ENCODE assay signal across 8 mouse cellular contexts in the genomic region with DNA sequence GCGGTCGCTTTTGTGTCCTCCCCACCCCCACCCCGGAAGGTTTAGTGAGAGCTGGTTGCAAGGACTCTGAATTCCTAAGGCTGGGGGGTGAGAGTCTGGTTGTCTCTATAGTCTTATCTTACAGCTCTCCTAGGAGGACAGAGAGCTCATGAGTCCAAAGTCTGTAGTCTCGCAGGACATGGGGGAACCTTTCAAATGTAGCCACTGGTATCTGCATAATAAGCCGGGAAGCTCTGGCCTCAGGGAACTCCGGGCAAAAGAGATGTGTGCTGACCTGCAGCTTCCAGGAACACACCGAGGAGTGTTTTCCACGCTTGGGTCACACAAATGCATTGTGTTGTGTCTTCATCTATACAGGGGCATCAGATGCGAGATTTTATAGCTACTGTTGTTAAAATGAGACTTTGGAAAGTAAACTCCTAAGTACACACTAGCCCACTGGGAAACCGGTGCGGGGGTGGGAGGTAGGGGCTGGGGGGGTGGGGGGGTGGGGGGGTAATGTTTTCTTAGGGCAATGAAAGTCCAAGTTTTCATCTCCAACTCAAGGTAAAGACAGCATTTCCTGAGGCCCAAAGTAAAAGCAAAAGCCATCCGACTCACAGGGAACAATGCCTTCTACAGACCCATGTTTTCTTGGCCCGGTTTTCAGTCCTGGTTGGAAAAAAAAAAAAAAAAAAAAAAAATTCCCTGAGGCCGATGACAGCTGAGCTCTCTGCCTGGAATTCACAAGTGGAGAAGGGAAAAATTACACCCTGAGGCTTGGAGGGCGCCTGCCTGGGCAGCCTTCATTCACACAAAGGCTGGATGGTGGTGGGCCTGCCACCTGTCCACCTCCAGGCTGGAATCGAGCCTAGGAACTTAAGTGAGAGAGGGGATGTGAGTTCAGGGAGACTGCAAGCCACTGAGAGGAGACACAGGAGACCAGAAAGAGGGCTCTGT. TPM values are rescaled to one million over a fixed set of nuclear protein-coding genes. Genes with fewer than 3 reads are reported as not detected.
DNase-seq lines count a peak whose midpoint lies in the region; ATAC-seq and TF ChIP-seq lines count a peak whose summit lies in the region.

No protein-coding gene starts in this region.

- DNase-seq in lung, postnatal 0 days (ENCODE audit: low spot score), result peak; percentile 30
- no peak for DNase-seq in lung, adult 2 months
- peak; percentile 35 to 52 for DNase-seq in heart, adult 2 months
- DNase-seq in kidney, postnatal 0 days (ENCODE audit: low spot score), result no peak
- peak; percentile 34 for DNase-seq in stomach, postnatal 0 days (ENCODE audit: low spot score)
- no peak for DNase-seq in cerebellum, adult 8-10 months
- DNase-seq in right cerebral cortex, postnatal 10 days (ENCODE audit: low spot score in 2 of 2), result no peak
- DNase-seq in urinary bladder, postnatal 25 days (ENCODE audit: low spot score), result no peak

- H3K4me2 ChIP-seq in lung, postnatal 0 days (replicated peaks; ENCODE audit: low read depth, low read length), result peak overlapping the region; percentile 17; the same call in 1 of the 2 replicates
- H3K4me2 ChIP-seq in kidney, postnatal 0 days (ENCODE audit: low read length), result no peak overlapping the region
- H3K4me2 ChIP-seq in stomach, postnatal 0 days (replicated peaks; ENCODE audit: low read depth), result peak overlapping the region; percentile 37

- no peaks in the 10 kb centered on the region for H3K9me3 ChIP-seq in lung, postnatal 0 days (ENCODE audit: low read length)
- H3K9me3 ChIP-seq in kidney, postnatal 0 days (replicated peaks; ENCODE audit: low read length), result no peaks in the 10 kb centered on the region
- no peaks in the 10 kb centered on the region for H3K9me3 ChIP-seq in stomach, postnatal 0 days (ENCODE audit: control insufficient read depth, low read length)

- TF ChIP-seq EP300 in lung, postnatal 0 days (IDR thresholded peaks at IDR 0.05), result no peak
- no peak for TF ChIP-seq EP300 in heart, adult 2 months (IDR thresholded peaks at IDR 0.05; ENCODE audit: insufficient read depth, low read depth, low read length)
- no peak for TF ChIP-seq EP300 in stomach, postnatal 0 days (optimal IDR thresholded peaks at IDR 0.05)

- H3K27ac ChIP-seq in lung, postnatal 0 days (ENCODE audit: low read length), result no peak overlapping the region
- peak overlapping the region; percentile 80 for H3K27ac ChIP-seq in heart, adult 2 months
- no peak overlapping the region for H3K27ac ChIP-seq in kidney, postnatal 0 days
- no peak overlapping the region for H3K27ac ChIP-seq in stomach, postnatal 0 days (replicated peaks)

- no peak for TF ChIP-seq CTCF in lung, postnatal 0 days (IDR thresholded peaks at IDR 0.05)
- TF ChIP-seq CTCF in lung, adult 2 months (IDR thresholded peaks at IDR 0.05; ENCODE audit: insufficient read depth, low read length), result no peak
- TF ChIP-seq CTCF in heart, adult 2 months (IDR thresholded peaks at IDR 0.05), result peak; percentile 41
- no peak for TF ChIP-seq CTCF in kidney, postnatal 0 days (IDR thresholded peaks at IDR 0.05; ENCODE audit: low read depth)
- TF ChIP-seq CTCF in stomach, postnatal 0 days (IDR thresholded peaks at IDR 0.05; ENCODE audit: low read depth), result peak; percentile 23; the same call in 1 of the 2 replicates

- no peaks in the 10 kb centered on the region for H3K4me1 ChIP-seq in lung, postnatal 0 days (ENCODE audit: insufficient read depth, low read depth, low read length)
- peaks cover 3% of the 10 kb centered on the region; the same call in 1 of the 2 replicates for H3K4me1 ChIP-seq in lung, adult 2 months (ENCODE audit: control insufficient read depth, insufficient read depth, low read length)
- H3K4me1 ChIP-seq in heart, adult 2 months (ENCODE audit: control insufficient read depth, insufficient read depth, low read length), result peaks cover 9% of the 10 kb centered on the region
- H3K4me1 ChIP-seq in kidney, postnatal 0 days (replicated peaks; ENCODE audit: insufficient read depth, low read length), result 0 out of 2 replicates have a peak, but pooled peaks cover 3% of the 10 kb centered on the region
- peaks cover 5% of the 10 kb centered on the region for H3K4me1 ChIP-seq in stomach, postnatal 0 days (replicated peaks; ENCODE audit: control insufficient read depth, insufficient read depth)

- no peak overlapping the region for H3K9ac ChIP-seq in lung, postnatal 0 days (replicated peaks; ENCODE audit: low read depth)
- peak overlapping the region; percentile 30 for H3K9ac ChIP-seq in heart, adult 2 months (ENCODE audit: low read depth, low read length)
- H3K9ac ChIP-seq in kidney, postnatal 0 days (ENCODE audit: low read depth, low read length), result no peak overlapping the region
- H3K9ac ChIP-seq in stomach, postnatal 0 days (ENCODE audit: low read length), result no peak overlapping the region

- no peaks in the 10 kb centered on the region for H3K27me3 ChIP-seq in lung, postnatal 0 days (replicated peaks; ENCODE audit: insufficient read depth, low read length)
- no peaks in the 10 kb centered on the region for H3K27me3 ChIP-seq in heart, adult 2 months (ENCODE audit: control insufficient read depth, insufficient read depth, low read length)
- H3K27me3 ChIP-seq in kidney, postnatal 0 days (ENCODE audit: insufficient read depth, low read length), result no peaks in the 10 kb centered on the region
- H3K27me3 ChIP-seq in stomach, postnatal 0 days (ENCODE audit: control insufficient read depth, insufficient read depth, low read length), result no peaks in the 10 kb centered on the region

- intact Hi-C loops in heart, adult 2 months (cut with DNase I), result loop anchor here (2.0 kb wide), 1 partner anchor 120 kb away; no protein-coding TSS in a partner anchor

- WGBS in lung, postnatal 0 days, result 34% methylated on average over 16 of the region's 16 CpGs
- WGBS in lung, adult 2 months, result 35% methylated on average over 16 of the region's 16 CpGs
- 12% methylated on average over 16 of the region's 16 CpGs for WGBS in heart, adult 2 months
- WGBS in kidney, postnatal 0 days, result 34% methylated on average over 16 of the region's 16 CpGs
- 35% methylated on average over 16 of the region's 16 CpGs for WGBS in stomach, postnatal 0 days

- ATAC-seq in lung, postnatal 0 days, result no peak
- ATAC-seq in kidney, postnatal 0 days (replicated peaks; ENCODE audit: low FRiP score, low read depth), result peak; percentile 52
- ATAC-seq in stomach, postnatal 0 days (ENCODE audit: low FRiP score, low TSS enrichment), result no peak

- no peak overlapping the region for H3K4me3 ChIP-seq in lung, postnatal 0 days (ENCODE audit: low read depth, low read length)
- no peak overlapping the region for H3K4me3 ChIP-seq in lung, adult 2 months (replicated peaks; ENCODE audit: extremely low read depth, low read depth, low read length)
- H3K4me3 ChIP-seq in heart, adult 2 months, result peak overlapping the region; percentile 42
- H3K4me3 ChIP-seq in kidney, postnatal 0 days (replicated peaks; ENCODE audit: low read depth, low read length), result no peak overlapping the region
- peak overlapping the region; percentile 4; the same call in 1 of the 2 replicates for H3K4me3 ChIP-seq in stomach, postnatal 0 days (ENCODE audit: low read depth, low read length)

- TF ChIP-seq POLR2A in lung, adult 2 months (IDR thresholded peaks at IDR 0.05; ENCODE audit: borderline replicate concordance, extremely low read depth, low read depth, low read length), result no peak
- no peak for TF ChIP-seq POLR2A in heart, adult 2 months (IDR thresholded peaks at IDR 0.05; ENCODE audit: insufficient read depth, low read depth, low read length)

- no peaks in the 10 kb centered on the region for H3K79me2 ChIP-seq in heart, adult 2 months (replicated peaks; ENCODE audit: control insufficient read depth, insufficient read depth, low read length)

- no peaks in the 10 kb centered on the region for H3K36me3 ChIP-seq in lung, postnatal 0 days (ENCODE audit: insufficient read depth, low read length)
- peaks cover 3% of the 10 kb centered on the region for H3K36me3 ChIP-seq in heart, adult 2 months (ENCODE audit: control insufficient read depth, insufficient read depth, low read length)
- H3K36me3 ChIP-seq in kidney, postnatal 0 days (ENCODE audit: insufficient read depth, low read length), result no peaks in the 10 kb centered on the region
- H3K36me3 ChIP-seq in stomach, postnatal 0 days (ENCODE audit: control insufficient read depth, insufficient read depth, low read length), result no peaks in the 10 kb centered on the region

RNA-seq across cellular contexts. Expression of a gene that starts 4.5 kb away (rescaled TPM):
- polyA plus RNA-seq in lung, postnatal 0 days (2015; fragmentation: Nextera tagmentation; extraction: Ambion mirVana), result 22.7 and 22.9 TPM in 2 replicates
- 15.2 and 17.5 TPM in 2 replicates for polyA plus RNA-seq in lung, adult 2 months (2012; rRNA removed)
- total RNA-seq in heart, adult 2 months (2021), result 10 to 100 TPM; 22.1 to 29.6 TPM
- 13.5 and 18.1 TPM in 2 replicates for polyA plus RNA-seq in heart, adult 2 months (2012; rRNA removed)
- polyA plus RNA-seq in kidney, postnatal 0 days (2015; fragmentation: Nextera tagmentation; extraction: Ambion mirVana), result 25.9 and 28.2 TPM in 2 replicates
- polyA plus RNA-seq in stomach, postnatal 0 days (2015; fragmentation: Nextera tagmentation; extraction: Ambion mirVana), result 12.3 and 12.4 TPM in 2 replicates

Comparison
In these comparisons a context has a peak if more than half of its experiments do, and no peak if none do; other contexts are left out.
1. DNase-seq: peak in lung, postnatal 0 days (single experiment), heart, adult 2 months (2 of 2) and stomach, postnatal 0 days (single experiment); none in lung, adult 2 months (single experiment), kidney, postnatal 0 days (single experiment), cerebellum, adult 8-10 months (single experiment), right cerebral cortex, postnatal 10 days (0 of 2) and urinary bladder, postnatal 25 days (single experiment).
2. H3K4me3 ChIP-seq: peak in heart, adult 2 months (single experiment) and stomach, postnatal 0 days (single experiment); none in lung, postnatal 0 days (single experiment), lung, adult 2 months (single experiment) and kidney, postnatal 0 days (single experiment).
3. CTCF ChIP-seq: peak in heart, adult 2 months (single experiment) and stomach, postnatal 0 days (single experiment); none in lung, postnatal 0 days (single experiment), lung, adult 2 months (single experiment) and kidney, postnatal 0 days (single experiment).